ENCODE assay signal across 9 mouse cellular contexts in genomic region chr6:7843726-7844411, GRCm38 (mm10). TPM values are rescaled to one million over a fixed set of nuclear protein-coding genes. Genes with fewer than 3 reads are reported as not detected.
DNase-seq lines count a peak whose midpoint lies in the region; ATAC-seq and TF ChIP-seq lines count a peak whose summit lies in the region.
"Had no signal": no experiment of that assay in that cellular context is flagged by ENCODE, and none has a peak within 500 bp of the region (broad histone marks: within the 10 kb centered on the region; RNA-seq: fewer than 3 reads in every experiment).

No protein-coding gene starts in this region.

- no peaks in the 10 kb centered on the region for H3K27me3 ChIP-seq in heart, embryonic 10.5 days (ENCODE audit: insufficient read depth, poor library complexity, severe bottlenecking)
- no peaks in the 10 kb centered on the region for H3K27me3 ChIP-seq in MEL (ENCODE audit: control insufficient read depth in 1 of 2, insufficient read depth in 2 of 2, low read length in 2 of 2)
- no peaks in the 10 kb centered on the region for H3K27me3 ChIP-seq in forebrain, embryonic 13.5 days
- no peaks in the 10 kb centered on the region for H3K27me3 ChIP-seq in liver, embryonic 14.5 days (ENCODE audit: control insufficient read depth, insufficient read depth, low read length)
- H3K27me3 ChIP-seq: Patski had no signal

- TF ChIP-seq CTCF in MEL (IDR thresholded peaks at IDR 0.05 in 2 of 3, conservative IDR thresholded peaks at IDR 0.05 in 1 of 3; ENCODE audit: control insufficient read depth in 1 of 3, insufficient read depth in 1 of 3, low read depth in 2 of 3, low read length in 3 of 3, poor library complexity in 1 of 3, severe bottlenecking in 1 of 3), result no peak
- TF ChIP-seq CTCF in liver, embryonic 14.5 days (IDR thresholded peaks at IDR 0.05; ENCODE audit: low read depth), result no peak

- no peak; the same call in none of the 2 replicates for ATAC-seq in forebrain, embryonic 13.5 days
- ATAC-seq in liver, embryonic 14.5 days (ENCODE audit: insufficient read depth), result no peak

- no peak for DNase-seq in heart, embryonic 10.5 days (ENCODE audit: low spot score)
- DNase-seq in heart, adult 8-10 months (ENCODE audit: low spot score), result no peak
- DNase-seq in MEL (ENCODE audit: low read depth, low spot score), result peak; percentile 81
- DNase-seq in liver, embryonic 14.5 days (ENCODE audit: low read depth in 3 of 3, low spot score in 3 of 3), result no peak
- DNase-seq in spleen, adult 12 weeks (ENCODE audit: low spot score), result peak; percentile 18
- DNase-seq in left cerebral cortex, adult 9 months (ENCODE audit: low spot score in 2 of 2), result no peak
- DNase-seq in layer of hippocampus, postnatal 14 days (ENCODE audit: low spot score in 2 of 2), result no peak

- 68% methylated on average over 10 of the region's 10 CpGs for WGBS in heart, embryonic 10.5 days
- 64% methylated on average over 10 of the region's 10 CpGs for WGBS in forebrain, embryonic 13.5 days
- WGBS in liver, embryonic 14.5 days (ENCODE audit: insufficient replicate concordance), result 49% methylated on average over 10 of the region's 10 CpGs

- peak; percentile 72 to 82 for TF ChIP-seq EP300 in MEL (IDR thresholded peaks at IDR 0.05; ENCODE audit: low read depth in 1 of 2, low read length in 2 of 2)
- no peak for TF ChIP-seq EP300 in liver, embryonic 14.5 days (IDR thresholded peaks at IDR 0.05; ENCODE audit: low read depth)

- peak overlapping the region; percentile 89 for H3K4me3 ChIP-seq in heart, embryonic 10.5 days
- peak overlapping the region; percentile 81 to 87 for H3K4me3 ChIP-seq in MEL (ENCODE audit: control insufficient read depth in 1 of 2, insufficient read depth in 1 of 2, low read depth in 2 of 2, low read length in 2 of 2)
- peak overlapping the region; percentile 76 for H3K4me3 ChIP-seq in forebrain, embryonic 13.5 days
- H3K4me3 ChIP-seq in liver, embryonic 14.5 days (ENCODE audit: insufficient read depth in 1 of 2, low read depth in 2 of 2, low read length in 2 of 2), result peak overlapping the region in 1 of 2 experiments; percentile 98; a peak in 2 of 4 replicates

- H3K79me2 ChIP-seq in MEL (ENCODE audit: control insufficient read depth, insufficient read depth, low read length, poor library complexity), result peaks cover 32% of the 10 kb centered on the region

- peak overlapping the region; percentile 71 for H3K9ac ChIP-seq in MEL (ENCODE audit: control insufficient read depth, low read depth, low read length, poor library complexity, severe bottlenecking)
- H3K9ac ChIP-seq in forebrain, embryonic 13.5 days, result no peak overlapping the region
- peak overlapping the region; percentile 35; the same call in 1 of the 2 replicates for H3K9ac ChIP-seq in liver, embryonic 14.5 days (replicated peaks)

- no peaks in the 10 kb centered on the region for H3K36me3 ChIP-seq in heart, embryonic 10.5 days
- H3K36me3 ChIP-seq in MEL (ENCODE audit: control insufficient read depth in 1 of 2, insufficient read depth in 2 of 2, low read length in 2 of 2), result peaks cover 0 to 26% of the 10 kb centered on the region in 2 experiments; a peak in 2 of 4 replicates
- no peaks in the 10 kb centered on the region for H3K36me3 ChIP-seq in forebrain, embryonic 13.5 days (ENCODE audit: poor library complexity, severe bottlenecking)
- no peaks in the 10 kb centered on the region for H3K36me3 ChIP-seq in liver, embryonic 14.5 days (replicated peaks; ENCODE audit: control insufficient read depth, insufficient read depth, low read depth)

- TF ChIP-seq RAD21 in MEL (IDR thresholded peaks at IDR 0.05; ENCODE audit: low read depth, low read length), result no peak; the same call in 1 of the 2 replicates

- H3K4me2 ChIP-seq in forebrain, embryonic 13.5 days, result peak overlapping the region; percentile 74
- H3K4me2 ChIP-seq in liver, embryonic 14.5 days (ENCODE audit: low read depth), result peak overlapping the region; percentile 67

- TF ChIP-seq POLR2A in MEL (IDR thresholded peaks at IDR 0.05; ENCODE audit: control insufficient read depth in 1 of 2, insufficient read depth in 1 of 2, low read depth in 1 of 2, low read length in 2 of 2, poor library complexity in 1 of 2), result no peak; a peak in 1 of 4 replicates

- H3K27ac ChIP-seq in heart, embryonic 10.5 days, result peak overlapping the region; percentile 62; the same call in 1 of the 2 replicates
- H3K27ac ChIP-seq in MEL (ENCODE audit: control insufficient read depth, low read depth, low read length), result peak overlapping the region; percentile 82
- H3K27ac ChIP-seq in forebrain, embryonic 13.5 days, result no peak overlapping the region
- H3K27ac ChIP-seq in liver, embryonic 14.5 days, result no peak overlapping the region; the same call in 1 of the 2 replicates

- H3K4me1 ChIP-seq in heart, embryonic 10.5 days, result peaks cover 22% of the 10 kb centered on the region
- peaks cover 16 to 20% of the 10 kb centered on the region in 2 experiments; a peak in 3 of 4 replicates for H3K4me1 ChIP-seq in MEL (ENCODE audit: control insufficient read depth in 1 of 2, insufficient read depth in 2 of 2, low read length in 2 of 2)
- peaks cover 13% of the 10 kb centered on the region for H3K4me1 ChIP-seq in forebrain, embryonic 13.5 days
- peaks cover 19 to 22% of the 10 kb centered on the region in 2 experiments for H3K4me1 ChIP-seq in liver, embryonic 14.5 days (replicated peaks; ENCODE audit: control insufficient read depth in 2 of 2, insufficient read depth in 2 of 2, low read length in 1 of 2)

- no peaks in the 10 kb centered on the region for H3K9me3 ChIP-seq in heart, embryonic 10.5 days
- no peaks in the 10 kb centered on the region for H3K9me3 ChIP-seq in MEL (replicated peaks; ENCODE audit: insufficient read depth, low read length)
- H3K9me3 ChIP-seq in forebrain, embryonic 13.5 days (replicated peaks), result no peaks in the 10 kb centered on the region
- no peaks in the 10 kb centered on the region for H3K9me3 ChIP-seq in liver, embryonic 14.5 days (ENCODE audit: control insufficient read depth, low read length)

TF ChIP-seq in MEL, 35 proteins besides CTCF, POLR2A, EP300 and RAD21 (continues in another document):
- no peak for TF ChIP-seq TBP (IDR thresholded peaks at IDR 0.05; ENCODE audit: low read depth, low read length)
- TF ChIP-seq USF1 (IDR thresholded peaks at IDR 0.05; ENCODE audit: low read depth, low read length), result no peak
- no peak for TF ChIP-seq E2F4 (IDR thresholded peaks at IDR 0.05; ENCODE audit: borderline replicate concordance, low read depth, low read length)
- peak; percentile 40; the same call in 1 of the 2 replicates for TF ChIP-seq RCOR1 (IDR thresholded peaks at IDR 0.05; ENCODE audit: low read depth, low read length)
- TF ChIP-seq CHD1 (IDR thresholded peaks at IDR 0.05; ENCODE audit: low read depth, low read length), result no peak
- no peak for TF ChIP-seq MAFK (IDR thresholded peaks at IDR 0.05; ENCODE audit: borderline replicate concordance, low read depth, low read length)
- TF ChIP-seq HCFC1 (IDR thresholded peaks at IDR 0.05; ENCODE audit: low read depth, low read length), result 0 out of 2 replicates have a peak, but pooled peaks have one; percentile 43
- TF ChIP-seq GABPA (IDR thresholded peaks at IDR 0.05; ENCODE audit: low read depth, low read length), result no peak
- no peak for TF ChIP-seq POLR2AphosphoS5 (IDR thresholded peaks at IDR 0.05; ENCODE audit: borderline replicate concordance, low read depth, low read length)
- TF ChIP-seq NRF1 (IDR thresholded peaks at IDR 0.05; ENCODE audit: insufficient read depth, low read depth, low read length, poor library complexity, severe bottlenecking), result no peak
- peak; percentile 46; the same call in 1 of the 2 replicates for TF ChIP-seq SIN3A (IDR thresholded peaks at IDR 0.05; ENCODE audit: low read length)
- peak; percentile 85 for TF ChIP-seq ETS1 (IDR thresholded peaks at IDR 0.05; ENCODE audit: low read depth, low read length)
- TF ChIP-seq TCF12 (IDR thresholded peaks at IDR 0.05; ENCODE audit: low read depth, low read length), result peak; percentile 84
- TF ChIP-seq MAX (IDR thresholded peaks at IDR 0.05; ENCODE audit: low read length), result no peak
- TF ChIP-seq MYC (IDR thresholded peaks at IDR 0.05; ENCODE audit: low read depth, low read length), result no peak
- no peak for TF ChIP-seq USF2 (IDR thresholded peaks at IDR 0.05; ENCODE audit: borderline replicate concordance in 1 of 2, insufficient read depth in 1 of 2, low read depth in 1 of 2, low read length in 2 of 2)
- TF ChIP-seq SMC3 (IDR thresholded peaks at IDR 0.05; ENCODE audit: low read depth, low read length), result peak; percentile 19; the same call in 1 of the 2 replicates
- no peak for TF ChIP-seq MEF2A (IDR thresholded peaks at IDR 0.05; ENCODE audit: extremely low read depth, insufficient replicate concordance, low read depth, low read length, poor library complexity, severe bottlenecking)
- TF ChIP-seq CHD2 (IDR thresholded peaks at IDR 0.05; ENCODE audit: low read length), result no peak
- TF ChIP-seq BHLHE40 (IDR thresholded peaks at IDR 0.05; ENCODE audit: borderline replicate concordance, low read depth, low read length), result peak; percentile 8; the same call in 1 of the 2 replicates
- no peak for TF ChIP-seq KAT2A (conservative IDR thresholded peaks at IDR 0.05; ENCODE audit: low read depth, low read length)
- no peak for TF ChIP-seq UBTF (IDR thresholded peaks at IDR 0.05; ENCODE audit: borderline replicate concordance, insufficient read depth, low read depth, low read length)
- TF ChIP-seq ZNF384 (IDR thresholded peaks at IDR 0.05; ENCODE audit: low read depth, low read length), result peak; percentile 92
- no peak for TF ChIP-seq POLR2AphosphoS2 (IDR thresholded peaks at IDR 0.05; ENCODE audit: low read length)
- TF ChIP-seq ZC3H11A (IDR thresholded peaks at IDR 0.05; ENCODE audit: low read depth, low read length), result no peak
- no peak for TF ChIP-seq MAZ (IDR thresholded peaks at IDR 0.05; ENCODE audit: low read depth, low read length)
- TF ChIP-seq TAL1 (IDR thresholded peaks at IDR 0.05; ENCODE audit: low read length), result peak; percentile 67
- peak; percentile 57 for TF ChIP-seq GATA1 (IDR thresholded peaks at IDR 0.05; ENCODE audit: low read depth, low read length)

RNA-seq across cellular contexts. Expression of gene C1galt1, which starts 0.8 kb away (rescaled TPM):
- 3.4 and 3.5 TPM in 2 replicates for polyA plus RNA-seq in heart, embryonic 10.5 days (2016; fragmentation: Nextera tagmentation; extraction: Ambion mirVana)
- 10 to 100 TPM; 13.2 to 14.7 (median 13.7) TPM for total RNA-seq in heart, adult 8-10 months (2022)
- total RNA-seq in MEL (2012; rRNA removed), result 14.1 and 14.4 TPM in 2 replicates
- 10 to 100 TPM in 1 of 2 experiments, not detected in 1; 13.2 TPM for polyA plus RNA-seq in MEL (2012; ENCODE audit: insufficient read depth in 1 of 2, insufficient read length in 2 of 2, low read depth in 1 of 2, low replicate concordance in 2 of 2, missing spikeins in 1 of 2)
- polyA plus RNA-seq in forebrain, embryonic 13.5 days (2015; fragmentation: Nextera tagmentation; extraction: Ambion mirVana), result 1.5 and 1.6 TPM in 2 replicates
- polyA plus RNA-seq in liver, embryonic 14.5 days (2012; rRNA removed), result 5.9 and 8.0 TPM in 2 replicates
- 6.3 and 7.2 TPM in 2 replicates for polyA plus RNA-seq in liver, embryonic 14.5 days (2014; fragmentation: Nextera tagmentation; extraction: Ambion mirVana)
- 10 to 100 TPM; 11.9 to 12.1 TPM for total RNA-seq in layer of hippocampus, postnatal 14 days (2021)

Comparison
In these comparisons a context has a peak if more than half of its experiments do, and no peak if none do; other contexts are left out.
1. DNase-seq: peak in MEL (single experiment) and spleen, adult 12 weeks (single experiment); none in heart, embryonic 10.5 days (single experiment), heart, adult 8-10 months (single experiment), liver, embryonic 14.5 days (0 of 3), left cerebral cortex, adult 9 months (0 of 2) and layer of hippocampus, postnatal 14 days (0 of 2).
2. H3K27ac ChIP-seq: peak in heart, embryonic 10.5 days (single experiment) and MEL (single experiment); none in forebrain, embryonic 13.5 days (single experiment) and liver, embryonic 14.5 days (single experiment).